Mouse (Mus musculus) limb, embryonic 11.5 days (tissue): Measurements from ENCODE around the gene Hsd11b1. TPM values are rescaled to one million over a fixed set of nuclear protein-coding genes. Genes with fewer than 3 reads are reported as not detected.
"Not testable (repeated sequence)": the region's sequence is repeated elsewhere in the genome, so short reads cannot be mapped to it uniquely, and the experiment has no call there.

Source experiments
- ATAC-seq: fragments of 200-750 bp; cut with Nextera tagmentation; 2 replicates; pipeline ENCODE4 v1.8.0; 2017; ENCODE audit warnings: low read depth; ENCODE audit not compliant: insufficient number of reproducible peaks, low FRiP score, low TSS enrichment
- DNase-seq: peaks from one replicate; pipeline ENCODE4 v3.0.0-alpha.2; 2015; ENCODE audit warnings: low spot score
- H3K27ac ChIP-seq: fragments of 300-500 bp; sonication (generic); replicated peaks from 2 replicates; pipeline ENCODE4 v1.5.1; 2014; ENCODE audit warnings: low read depth, mild to moderate bottlenecking, low read length
- H3K27me3 ChIP-seq: fragments of 300-500 bp; sonication (generic); 2 replicates; pipeline ENCODE4 v1.6.1; 2014; ENCODE audit warnings: mild to moderate bottlenecking, low read length, mixed read lengths; ENCODE audit not compliant: control insufficient read depth, insufficient read depth
- H3K36me3 ChIP-seq: fragments of 300-500 bp; sonication (generic); 2 replicates; pipeline ENCODE4 v1.6.1; 2014; ENCODE audit warnings: mild to moderate bottlenecking, low read length, moderate library complexity, mixed read lengths; ENCODE audit not compliant: control insufficient read depth, insufficient read depth
- H3K4me1 ChIP-seq: fragments of 300-500 bp; sonication (generic); 2 replicates; pipeline ENCODE4 v1.6.1; 2014; ENCODE audit warnings: low read length, mixed read lengths; ENCODE audit not compliant: control insufficient read depth, insufficient read depth
- H3K4me2 ChIP-seq: fragments of 300-500 bp; sonication (generic); 2 replicates; pipeline ENCODE4 v1.6.1; 2014; ENCODE audit warnings: low read depth, mild to moderate bottlenecking, moderate library complexity; ENCODE audit not compliant: severe bottlenecking
- H3K4me3 ChIP-seq: fragments of 300-500 bp; sonication (generic); 2 replicates; pipeline ENCODE4 v1.5.1; 2014; ENCODE audit warnings: low read depth, low read length
- H3K9ac ChIP-seq: fragments of 300-500 bp; sonication (generic); 2 replicates; pipeline ENCODE4 v1.6.1; 2014; ENCODE audit warnings: mild to moderate bottlenecking, low read length
- H3K9me3 ChIP-seq: fragments of 300-500 bp; sonication (generic); 2 replicates; pipeline ENCODE4 v1.6.1; 2016; ENCODE audit warnings: low read length; ENCODE audit not compliant: control insufficient read depth
- WGBS: fragments of 180-500 bp; shearing (Covaris S2); extraction: QIAGEN DNeasy Blood & Tissue Kit; methylation state at CpG from one replicate; pipeline ENCODE4 v1.1.7; 2014; 5-methylcytosine and 5-hydroxymethylcytosine counted together
- polyA plus RNA-seq: library from polyadenylated mRNA; unstranded; fragments of >200 nt; fragmentation: Nextera tagmentation; extraction: Ambion mirVana; gene quantifications from 2 replicates; pipeline ENCODE4 v1.2.1, GENCODE M21; 2014

Gene Hsd11b1
- polyA plus RNA-seq, 1 experiment from 2014 or later = 0.23 TPM

DNA sequence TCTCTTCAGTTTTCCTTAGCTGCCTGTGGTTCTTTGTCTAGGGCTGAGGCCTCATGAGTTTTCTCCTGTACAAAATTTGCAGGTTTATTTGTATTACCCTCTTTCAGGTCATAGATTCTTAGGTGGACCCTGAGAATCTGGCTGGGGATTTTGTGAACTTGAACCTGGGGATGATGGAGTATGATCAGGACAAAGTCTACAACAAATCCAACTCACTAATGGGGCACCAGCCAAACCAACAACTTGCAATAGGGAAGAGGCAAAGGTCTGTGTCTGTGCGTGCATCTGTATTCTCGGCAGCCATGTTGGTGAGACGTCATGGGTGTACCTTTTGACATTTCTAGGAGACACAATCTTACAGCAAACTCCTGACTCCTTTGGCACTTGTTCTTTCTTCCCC, 25.2 kb upstream of the Hsd11b1 start:
- ATAC-seq (no peak), DNase-seq (no peak)
- H3K36me3 ChIP-seq = no peaks in the 10 kb centered on the region
- no peak overlapping the region for H3K27ac ChIP-seq
- no peaks in the 10 kb centered on the region for H3K9me3 ChIP-seq
- H3K4me1 ChIP-seq = no peaks in the 10 kb centered on the region
- H3K27me3 ChIP-seq = no peaks in the 10 kb centered on the region
- 88% methylated on average over 3 of the region's 3 CpGs for WGBS
- no peak overlapping the region for H3K4me3 ChIP-seq
- H3K9ac ChIP-seq = no peak overlapping the region
- no peak overlapping the region for H3K4me2 ChIP-seq

- no peaks in the 10 kb centered on the region for H3K36me3 ChIP-seq
- no peaks in the 10 kb centered on the region for H3K9me3 ChIP-seq
- no peak overlapping the region for H3K9ac ChIP-seq
- DNase-seq (no peak), ATAC-seq (no peak)
- H3K27ac ChIP-seq = no peak overlapping the region
- no peaks in the 10 kb centered on the region for H3K27me3 ChIP-seq
- H3K4me2 ChIP-seq = no peak overlapping the region
- 84% methylated on average over 2 of the region's 2 CpGs for WGBS
- H3K4me1 ChIP-seq = no peaks in the 10 kb centered on the region
- no peak overlapping the region for H3K4me3 ChIP-seq
Measured at GRCm38 (mm10) chr1:193287578-193287977, 23.7 kb upstream of the Hsd11b1 start.

DNA sequence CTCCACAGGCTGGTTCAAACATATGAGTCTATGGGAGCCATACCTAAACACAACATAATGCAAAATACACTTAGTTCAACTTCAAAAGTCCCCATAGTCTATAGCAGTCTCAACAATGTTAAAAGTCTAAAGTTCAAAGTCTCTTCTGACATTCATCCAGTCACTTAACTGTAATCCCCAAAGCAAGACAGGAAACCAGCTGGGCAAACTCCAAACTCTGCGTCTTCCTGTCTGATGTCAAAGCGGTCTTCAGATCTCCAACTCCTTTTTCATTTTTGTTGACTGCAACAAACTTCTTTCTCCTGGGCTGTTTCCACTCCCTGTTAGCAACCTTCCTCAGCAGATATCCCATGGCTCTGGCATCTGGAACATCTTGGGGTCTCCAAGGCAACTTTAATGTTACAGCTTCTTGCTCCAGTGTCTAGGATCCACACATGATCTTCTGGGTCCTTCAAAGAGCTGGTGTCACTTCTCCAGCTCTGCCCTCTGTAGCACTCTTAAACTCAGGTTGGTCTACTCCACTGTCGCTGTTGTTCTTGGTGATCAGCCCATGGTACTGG, 22.0 kb upstream of the Hsd11b1 start:
- H3K27ac ChIP-seq, H3K4me2 ChIP-seq, ATAC-seq, H3K9ac ChIP-seq, H3K36me3 ChIP-seq, H3K9me3 ChIP-seq, DNase-seq, H3K27me3 ChIP-seq, H3K4me1 ChIP-seq, H3K4me3 ChIP-seq: not testable (repeated sequence)
- WGBS = 93% methylated on average over 3 of the region's 3 CpGs

DNA sequence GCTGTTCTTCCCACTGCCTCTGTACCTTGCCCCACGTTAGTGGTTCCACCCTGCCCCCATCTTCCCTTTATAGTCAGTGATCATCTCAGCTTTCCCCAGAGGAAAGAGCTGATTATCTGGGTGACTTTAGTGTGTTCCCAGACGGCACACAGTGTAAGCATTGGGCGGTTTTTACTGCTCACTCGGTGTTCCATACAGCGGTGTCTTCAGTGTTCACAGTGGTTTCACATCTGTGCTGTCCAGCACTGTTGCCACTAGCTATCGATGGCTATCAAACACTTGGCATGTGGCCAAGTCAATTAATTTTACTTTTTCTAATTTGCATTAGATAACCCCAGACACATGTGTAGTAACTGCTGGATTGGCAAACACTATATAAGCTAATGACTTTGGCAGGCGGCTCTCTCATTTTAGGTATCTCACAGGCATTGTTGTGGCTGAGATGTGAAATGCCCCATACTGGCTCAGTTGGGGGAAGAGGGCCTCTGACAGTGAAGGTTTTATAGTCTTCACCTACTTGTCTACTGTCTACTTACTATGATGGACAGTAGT, 20.4 kb upstream of the Hsd11b1 start:
- no peaks in the 10 kb centered on the region for H3K27me3 ChIP-seq
- no peak overlapping the region for H3K4me3 ChIP-seq
- H3K9ac ChIP-seq = no peak overlapping the region
- no peaks in the 10 kb centered on the region for H3K36me3 ChIP-seq
- no peaks in the 10 kb centered on the region for H3K9me3 ChIP-seq
- no peaks in the 10 kb centered on the region for H3K4me1 ChIP-seq
- DNase-seq (no peak), ATAC-seq (no peak; the same call in 1 of the 2 replicates)
- no peak overlapping the region for H3K4me2 ChIP-seq
- H3K27ac ChIP-seq = no peak overlapping the region
- 76% methylated on average over 7 of the region's 7 CpGs for WGBS

DNA sequence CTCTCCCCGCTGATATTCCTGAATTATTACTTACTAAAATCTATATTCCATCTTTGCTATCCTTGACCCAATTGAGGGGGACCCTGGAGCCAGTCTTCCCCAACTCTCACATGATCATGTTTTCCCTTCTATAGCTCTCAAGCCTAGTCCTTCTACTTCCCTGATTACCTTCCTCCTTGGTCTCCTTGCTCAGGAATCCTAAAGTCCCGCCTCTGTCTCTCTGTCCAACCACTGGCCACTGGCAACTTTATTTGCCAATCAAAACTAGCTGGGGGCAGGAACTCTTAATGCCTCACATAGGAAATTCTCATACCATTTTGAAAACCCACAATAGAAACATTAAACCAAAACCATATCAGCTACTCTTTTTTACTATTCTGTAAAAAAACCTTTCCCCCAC, 17.5 kb upstream of the Hsd11b1 start:
- H3K4me1 ChIP-seq = no peaks in the 10 kb centered on the region
- H3K9ac ChIP-seq = no peak overlapping the region
- ATAC-seq (no peak), DNase-seq (no peak)
- H3K36me3 ChIP-seq = no peaks in the 10 kb centered on the region
- H3K4me3 ChIP-seq = no peak overlapping the region
- no peak overlapping the region for H3K27ac ChIP-seq
- no peak overlapping the region for H3K4me2 ChIP-seq
- H3K9me3 ChIP-seq = no peaks in the 10 kb centered on the region
- H3K27me3 ChIP-seq = no peaks in the 10 kb centered on the region
- 91% methylated on average over 2 of the region's 2 CpGs for WGBS

DNA sequence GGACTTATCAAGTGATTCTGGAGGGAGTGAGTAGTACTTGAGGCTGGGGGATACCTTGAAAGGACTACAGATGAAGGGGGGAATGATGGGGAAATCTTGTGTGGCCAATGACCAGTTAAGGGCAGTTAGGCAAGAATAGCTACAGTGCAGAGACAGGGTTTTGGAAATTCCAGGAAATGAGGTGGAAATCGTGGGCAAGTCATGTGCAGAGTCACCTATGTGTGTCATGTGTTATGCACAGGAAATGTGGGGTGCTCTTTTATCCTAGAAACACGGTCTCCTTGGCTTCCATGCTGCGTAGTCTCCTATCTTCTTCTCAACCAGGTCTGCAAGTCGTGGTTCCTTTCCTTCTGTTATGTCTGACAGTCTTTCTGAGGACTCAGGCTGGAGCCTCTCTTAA, 15.6 kb upstream of the Hsd11b1 start:
- no peak for ATAC-seq
- no peak for DNase-seq
- H3K27ac ChIP-seq = no peak overlapping the region
- no peaks in the 10 kb centered on the region for H3K9me3 ChIP-seq
- H3K27me3 ChIP-seq = no peaks in the 10 kb centered on the region
- H3K4me1 ChIP-seq = no peaks in the 10 kb centered on the region
- H3K9ac ChIP-seq = no peak overlapping the region
- H3K4me2 ChIP-seq = no peak overlapping the region
- H3K4me3 ChIP-seq = no peak overlapping the region
- WGBS = 82% methylated on average over 4 of the region's 4 CpGs
- no peaks in the 10 kb centered on the region for H3K36me3 ChIP-seq

DNA sequence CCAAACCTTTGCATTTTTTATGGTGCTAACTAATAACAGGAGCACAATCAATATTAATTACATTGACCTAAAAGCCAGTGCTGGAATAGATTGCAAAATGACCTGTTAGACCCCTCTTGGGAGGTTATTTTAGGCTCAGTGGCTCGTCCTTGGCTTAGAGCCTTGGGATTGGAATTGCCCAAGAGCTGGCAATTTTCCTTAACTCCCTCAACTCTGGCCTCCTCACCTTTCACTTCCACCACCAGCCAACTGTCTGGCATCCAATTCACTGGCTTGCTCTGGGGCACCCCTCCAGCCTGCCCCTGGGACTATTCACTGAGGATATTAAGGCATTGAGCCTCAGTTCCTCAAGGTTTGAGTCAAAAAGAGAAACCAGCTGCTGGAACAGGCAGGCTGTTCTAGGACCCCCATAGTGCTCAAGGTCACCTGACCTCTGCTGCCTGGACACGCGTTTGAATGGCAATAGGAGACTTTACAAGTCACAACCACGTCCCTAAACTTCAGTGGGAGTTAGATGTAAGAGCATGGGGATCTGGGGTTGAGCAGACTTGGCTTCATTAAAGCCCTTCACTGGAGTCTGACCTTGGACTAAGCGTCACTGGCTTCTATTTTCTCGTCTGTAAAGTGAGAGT, 14.7 kb upstream of the Hsd11b1 start:
- no peak overlapping the region for H3K27ac ChIP-seq
- DNase-seq = no peak
- no peak for ATAC-seq

GRCm38 (mm10) chr1:193274407-193275071, 10.7 kb upstream of the Hsd11b1 start:
- Histone ChIP-seq H3K4me2 (no peak overlapping the region), H3K9ac (no peak overlapping the region), H3K27me3 (no peaks in the 10 kb centered on the region), H3K4me1 (peaks cover 6% of the 10 kb centered on the region; the same call in 1 of the 2 replicates), H3K4me3 (no peak overlapping the region), H3K36me3 (no peaks in the 10 kb centered on the region), H3K9me3 (no peaks in the 10 kb centered on the region), H3K27ac (no peak overlapping the region)
- DNase-seq (no peak), ATAC-seq (no peak)
- 77% methylated on average over 8 of the region's 8 CpGs for WGBS

More for the DNA sequence above, 14.7 kb upstream of the Hsd11b1 start:
- no peaks in the 10 kb centered on the region for H3K27me3 ChIP-seq
- H3K4me2 ChIP-seq = no peak overlapping the region
- 44% methylated on average over 6 of the region's 6 CpGs for WGBS
- H3K4me3 ChIP-seq = no peak overlapping the region
- H3K9ac ChIP-seq = no peak overlapping the region
- H3K9me3 ChIP-seq = no peaks in the 10 kb centered on the region
- no peaks in the 10 kb centered on the region for H3K4me1 ChIP-seq
- no peaks in the 10 kb centered on the region for H3K36me3 ChIP-seq
